Mouse (Mus musculus) stomach, embryonic 14.5 days (tissue): ENCODE measurements around the gene Cemip2. TPM values are rescaled to one million over a fixed set of nuclear protein-coding genes. Genes with fewer than 3 reads are reported as not detected.
"Not testable (repeated sequence)": the region's sequence is repeated elsewhere in the genome, so short reads cannot be mapped to it uniquely, and the experiment has no call there.

ENCODE experiments used
- ATAC-seq: fragments of 200-750 bp; cut with Nextera tagmentation; 2 replicates; pipeline ENCODE4 v1.8.0; 2017; ENCODE audit warnings: low read depth, moderate TSS enrichment; ENCODE audit not compliant: insufficient number of reproducible peaks, insufficient read depth, low FRiP score
- H3K27ac ChIP-seq: fragments of 300-500 bp; sonication (generic); 2 replicates; pipeline ENCODE4 v1.5.1; 2014; ENCODE audit warnings: mild to moderate bottlenecking, low read length, moderate library complexity, mixed read lengths
- H3K27me3 ChIP-seq: fragments of 300-500 bp; sonication (generic); 2 replicates; pipeline ENCODE4 v1.6.1; 2014; ENCODE audit warnings: low read length, control low read depth, mixed read lengths; ENCODE audit not compliant: control insufficient read depth, insufficient read depth
- H3K36me3 ChIP-seq: fragments of 300-500 bp; sonication (generic); 2 replicates; pipeline ENCODE4 v1.6.1; 2014; ENCODE audit warnings: mild to moderate bottlenecking, control low read depth, low read length, moderate library complexity, mixed read lengths; ENCODE audit not compliant: control insufficient read depth, insufficient read depth
- H3K4me1 ChIP-seq: fragments of 300-500 bp; sonication (generic); 2 replicates; pipeline ENCODE4 v1.6.1; 2014; ENCODE audit warnings: low read length, control low read depth, mixed read lengths; ENCODE audit not compliant: control insufficient read depth, insufficient read depth
- H3K4me2 ChIP-seq: fragments of 300-500 bp; sonication (generic); replicated peaks from 2 replicates; pipeline ENCODE4 v1.6.1; 2014; ENCODE audit warnings: low read depth, low read length, control low read depth
- H3K4me3 ChIP-seq: fragments of 300-500 bp; sonication (generic); 2 replicates; pipeline ENCODE4 v1.5.1; 2014; ENCODE audit warnings: low read depth, low read length, control low read depth
- H3K9ac ChIP-seq: fragments of 300-500 bp; sonication (generic); replicated peaks from 2 replicates; pipeline ENCODE4 v1.6.1; 2014; ENCODE audit warnings: low read depth, mild to moderate bottlenecking, control low read depth, low read length, moderate library complexity, mixed read lengths
- H3K9me3 ChIP-seq: fragments of 300-500 bp; sonication (generic); 2 replicates; pipeline ENCODE4 v1.6.1; 2016; ENCODE audit warnings: low read depth, low read length, control low read depth; ENCODE audit not compliant: control insufficient read depth
- whole genome bisulfite sequencing: fragments of 180-500 bp; shearing (Covaris S2); extraction: QIAGEN DNeasy Blood & Tissue Kit; methylation state at CpG from one replicate; pipeline ENCODE4 v1.1.7; 2014; 5-methylcytosine and 5-hydroxymethylcytosine counted together
- polyA plus RNA-seq: library from polyadenylated mRNA; unstranded; fragments of >200 nt; fragmentation: Nextera tagmentation; extraction: Ambion mirVana; gene quantifications from 2 replicates; pipeline ENCODE4 v1.2.1, GENCODE M21; 2014

Cemip2 gene
- polyA plus RNA-seq, 1 experiment from 2014 or later = 18.0 TPM

DNA sequence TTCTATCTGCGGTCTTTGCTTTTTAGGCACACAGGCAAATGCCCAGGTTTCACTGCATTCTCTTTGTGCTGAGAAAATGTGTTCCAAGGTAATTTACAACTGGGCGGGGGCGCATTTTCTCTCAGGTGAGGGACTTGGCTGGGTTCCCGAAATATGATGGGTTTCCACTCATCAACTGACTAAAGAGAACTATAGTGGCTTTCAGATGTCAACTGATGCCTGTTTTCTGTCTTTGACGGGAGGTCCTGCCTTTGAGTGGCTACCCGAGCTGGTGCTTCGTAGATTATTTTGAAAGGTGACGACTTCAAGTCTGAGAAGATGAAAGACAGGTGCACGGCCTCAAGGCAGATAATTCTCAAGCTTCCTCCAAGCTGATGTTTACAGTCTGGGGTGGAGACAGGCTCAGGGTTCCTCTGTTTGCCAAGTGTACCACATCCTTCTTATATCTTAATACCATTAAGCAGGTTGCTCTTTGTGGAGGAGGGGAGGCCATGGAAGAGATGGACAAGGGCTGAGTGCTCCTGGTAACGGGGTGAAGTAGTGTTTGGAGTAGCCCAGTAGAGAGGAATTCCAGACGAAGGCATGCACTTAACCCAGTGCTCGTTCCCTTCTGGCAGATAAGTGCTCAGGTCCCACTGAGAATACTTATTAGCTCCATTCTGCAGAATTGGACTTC is 80.8 kb downstream of the Cemip2 start:
- H3K27ac ChIP-seq = no peak overlapping the region
- no peaks in the 10 kb centered on the region for H3K27me3 ChIP-seq
- 38% methylated on average over 12 of the region's 12 CpGs for WGBS
- peaks cover 3% of the 10 kb centered on the region for H3K36me3 ChIP-seq
- H3K4me3 ChIP-seq = no peak overlapping the region
- no peaks in the 10 kb centered on the region for H3K9me3 ChIP-seq
- H3K4me1 ChIP-seq = no peaks in the 10 kb centered on the region
- ATAC-seq = peak; percentile 23; the same call in 1 of the 2 replicates
- no peak overlapping the region for H3K9ac ChIP-seq
- no peak overlapping the region for H3K4me2 ChIP-seq

DNA sequence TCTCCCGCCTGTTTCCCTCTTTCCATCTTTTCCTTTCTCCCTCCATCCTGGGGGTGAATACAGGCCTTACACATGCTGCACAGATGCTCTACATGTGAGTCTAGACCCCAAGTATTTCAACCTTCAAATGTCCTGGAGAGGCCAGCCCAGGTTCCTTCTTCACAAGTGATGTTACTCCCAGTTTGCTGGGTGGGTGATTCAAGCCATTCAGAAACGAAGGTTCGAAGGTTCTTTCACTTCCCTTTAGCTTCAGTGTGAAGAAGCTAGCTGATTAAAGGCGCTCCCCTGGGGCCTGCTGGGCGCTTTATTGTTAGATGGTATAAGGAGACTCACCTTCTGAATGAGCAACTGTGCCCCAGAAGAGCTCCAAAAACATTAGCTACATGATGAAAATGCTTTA is 82.0 kb downstream of the Cemip2 start:
- no peaks in the 10 kb centered on the region for H3K27me3 ChIP-seq
- no peaks in the 10 kb centered on the region for H3K4me1 ChIP-seq
- H3K36me3 ChIP-seq = peaks cover 3% of the 10 kb centered on the region
- H3K27ac ChIP-seq = no peak overlapping the region
- no peaks in the 10 kb centered on the region for H3K9me3 ChIP-seq
- no peak overlapping the region for H3K4me2 ChIP-seq
- ATAC-seq = no peak
- no peak overlapping the region for H3K9ac ChIP-seq
- H3K4me3 ChIP-seq = no peak overlapping the region
- WGBS = 84% methylated on average over 5 of the region's 5 CpGs

DNA sequence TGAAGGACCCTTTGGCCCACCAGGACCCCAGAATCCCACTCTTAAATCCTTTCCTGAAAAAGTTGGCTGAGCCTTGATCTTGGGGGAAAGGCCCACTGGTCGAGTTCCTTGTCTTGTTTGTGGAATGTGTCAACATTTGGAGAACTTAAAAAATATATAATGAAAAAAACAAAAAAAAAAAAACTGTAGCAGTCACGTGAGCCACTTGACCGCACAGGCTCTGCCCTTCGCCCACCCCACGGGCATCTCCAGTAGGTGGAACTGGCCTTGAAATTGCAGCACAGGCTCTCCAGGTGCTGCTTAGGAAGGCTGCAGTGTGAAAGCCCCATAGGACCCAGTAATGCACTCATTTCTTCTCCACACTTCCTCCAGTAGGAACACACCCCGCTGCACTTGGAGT is 82.8 kb downstream of the Cemip2 start:
- H3K27ac ChIP-seq = no peak overlapping the region
- H3K4me2 ChIP-seq = no peak overlapping the region
- no peak overlapping the region for H3K4me3 ChIP-seq
- H3K4me1 ChIP-seq = no peaks in the 10 kb centered on the region
- H3K9ac ChIP-seq = no peak overlapping the region
- H3K27me3 ChIP-seq = no peaks in the 10 kb centered on the region
- H3K36me3 ChIP-seq = peaks cover 3% of the 10 kb centered on the region
- H3K9me3 ChIP-seq = no peaks in the 10 kb centered on the region
- WGBS = 86% methylated on average over 6 of the region's 6 CpGs
- no peak for ATAC-seq

DNA sequence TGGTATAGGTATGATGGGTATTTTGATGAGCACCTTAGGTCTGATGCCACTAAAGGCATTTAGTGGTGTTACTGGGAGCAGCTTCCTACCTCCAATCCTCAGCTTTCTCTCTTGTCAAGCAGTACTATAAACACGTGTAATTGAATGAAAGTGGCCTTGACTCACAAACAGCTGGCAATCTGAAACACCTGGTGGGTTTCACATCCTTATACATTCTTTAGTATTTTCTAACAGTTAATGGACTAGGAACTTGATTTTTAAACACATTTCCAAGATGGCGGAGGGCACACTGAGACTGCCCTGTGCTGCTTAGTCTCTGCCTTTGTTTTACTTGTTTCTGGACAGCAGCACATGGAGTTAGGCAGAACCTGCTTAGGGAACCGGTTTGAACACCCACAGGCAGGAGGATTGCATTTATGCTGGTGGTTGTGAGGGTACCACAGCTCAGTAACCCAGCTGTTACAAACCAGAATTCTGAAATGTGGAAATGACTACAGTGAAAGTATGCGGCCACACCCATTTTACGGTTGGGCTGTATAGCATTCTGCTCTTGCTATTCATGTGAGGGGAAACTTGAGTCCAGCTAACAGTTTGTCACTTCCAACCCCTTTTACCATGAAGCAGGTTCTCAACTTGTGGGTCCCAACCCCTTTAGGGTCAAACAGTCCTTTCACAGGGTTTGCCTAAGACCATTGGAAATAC is 84.3 kb downstream of the Cemip2 start:
- no peaks in the 10 kb centered on the region for H3K4me1 ChIP-seq
- WGBS = 80% methylated on average over 5 of the region's 5 CpGs

DNA sequence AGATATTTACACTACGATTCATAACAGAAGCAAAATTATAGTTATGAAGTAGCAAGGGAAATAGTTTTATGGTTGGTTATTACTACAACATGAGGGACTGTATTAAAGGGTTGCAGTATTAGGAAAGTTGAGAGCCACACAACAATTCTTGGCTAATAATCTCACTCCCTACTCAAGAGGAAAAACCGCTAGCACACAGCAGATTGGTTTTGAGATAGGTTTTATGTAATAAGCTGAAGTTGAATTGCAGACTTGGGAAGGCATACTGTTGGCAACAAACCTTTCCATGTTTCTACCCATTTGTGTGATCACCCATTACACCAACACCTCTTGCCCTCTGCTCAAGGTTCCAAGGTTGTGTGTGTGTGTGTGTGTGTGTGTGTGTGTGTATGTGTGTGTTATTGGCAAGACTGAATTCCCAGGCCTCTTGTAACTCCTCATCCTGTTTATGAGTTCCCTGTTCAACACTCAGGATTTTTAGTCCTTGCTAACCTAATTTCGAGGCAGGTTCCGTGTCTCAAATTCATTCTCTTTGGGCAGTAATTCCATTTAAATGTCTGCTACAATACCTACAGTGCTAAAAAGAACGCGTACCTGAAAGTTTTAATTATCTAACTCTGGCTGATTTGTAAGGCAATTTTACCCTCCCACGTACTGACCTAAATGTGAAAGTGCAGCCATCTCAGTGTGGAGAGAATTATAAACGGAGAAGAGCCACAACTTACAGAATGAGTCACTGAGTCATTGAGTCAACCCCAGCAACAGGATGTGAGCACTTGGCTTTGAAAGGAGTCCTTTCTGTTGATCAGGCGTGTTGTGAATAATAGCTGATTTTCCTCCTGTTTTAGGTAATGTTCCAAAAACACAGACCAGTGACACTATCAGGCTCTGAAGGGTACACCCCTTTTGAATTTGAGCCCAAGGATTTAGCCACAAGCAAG is 85.1 kb downstream of the Cemip2 start:
- no peak for ATAC-seq
- no peak overlapping the region for H3K27ac ChIP-seq
- H3K36me3 ChIP-seq = no peaks in the 10 kb centered on the region
- H3K4me3 ChIP-seq = no peak overlapping the region
- H3K4me2 ChIP-seq = no peak overlapping the region
- H3K4me1 ChIP-seq = no peaks in the 10 kb centered on the region
- 84% methylated on average over 9 of the region's 9 CpGs for WGBS
- no peaks in the 10 kb centered on the region for H3K9me3 ChIP-seq
- no peaks in the 10 kb centered on the region for H3K27me3 ChIP-seq
- H3K9ac ChIP-seq = no peak overlapping the region

More for the DNA sequence above, 84.3 kb downstream of the Cemip2 start:
- Histone ChIP-seq H3K4me2 (no peak overlapping the region), H3K9ac (no peak overlapping the region), H3K36me3 (no peaks in the 10 kb centered on the region), H3K4me3 (no peak overlapping the region), H3K27ac (no peak overlapping the region), H3K27me3 (no peaks in the 10 kb centered on the region), H3K9me3 (no peaks in the 10 kb centered on the region)
- no peak for ATAC-seq

DNA sequence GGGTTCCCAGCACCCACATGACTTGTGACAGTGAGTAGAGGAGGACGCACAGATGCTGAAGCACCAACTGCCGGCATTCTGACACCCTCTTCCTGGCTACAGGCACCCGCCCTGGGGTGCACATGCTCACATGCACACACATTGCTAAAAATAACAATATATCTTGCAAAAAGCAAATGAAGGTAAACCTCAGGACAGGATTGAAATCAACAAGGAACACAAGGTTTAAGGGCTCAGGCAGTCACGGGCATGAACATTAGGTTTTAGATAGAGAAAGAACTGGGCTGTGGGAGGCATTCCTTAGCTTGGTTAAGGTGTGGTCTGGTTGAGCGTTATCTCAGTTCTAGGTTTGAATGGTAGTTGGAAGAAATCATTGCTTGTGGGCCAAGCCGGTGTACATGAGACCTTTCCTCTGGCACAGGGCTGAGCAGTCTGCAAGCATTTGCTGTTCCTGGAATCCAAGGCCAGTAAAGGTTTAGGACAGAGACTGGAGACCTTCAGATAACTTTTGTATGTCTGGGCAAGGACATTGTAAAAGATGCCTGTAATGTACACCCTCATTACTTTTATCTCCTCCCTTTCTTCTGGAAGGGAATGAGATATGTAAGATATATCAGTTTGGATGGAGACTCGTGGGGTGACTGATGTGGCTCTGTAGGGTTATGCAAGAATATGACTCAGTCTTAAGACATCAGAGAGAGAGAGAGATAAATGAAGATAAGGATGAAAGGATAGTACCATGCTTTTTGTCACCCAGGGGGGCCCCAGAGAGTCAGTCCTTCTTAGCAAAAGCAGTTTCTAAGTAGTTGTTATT is 87.3 kb downstream of the Cemip2 start:
- H3K4me3 ChIP-seq = no peak overlapping the region
- H3K27me3 ChIP-seq = no peaks in the 10 kb centered on the region
- WGBS = 79% methylated on average over 7 of the region's 7 CpGs
- ATAC-seq = no peak
- H3K27ac ChIP-seq = no peak overlapping the region
- H3K4me2 ChIP-seq = no peak overlapping the region
- no peaks in the 10 kb centered on the region for H3K4me1 ChIP-seq
- no peaks in the 10 kb centered on the region for H3K36me3 ChIP-seq
- no peak overlapping the region for H3K9ac ChIP-seq
- no peaks in the 10 kb centered on the region for H3K9me3 ChIP-seq

DNA sequence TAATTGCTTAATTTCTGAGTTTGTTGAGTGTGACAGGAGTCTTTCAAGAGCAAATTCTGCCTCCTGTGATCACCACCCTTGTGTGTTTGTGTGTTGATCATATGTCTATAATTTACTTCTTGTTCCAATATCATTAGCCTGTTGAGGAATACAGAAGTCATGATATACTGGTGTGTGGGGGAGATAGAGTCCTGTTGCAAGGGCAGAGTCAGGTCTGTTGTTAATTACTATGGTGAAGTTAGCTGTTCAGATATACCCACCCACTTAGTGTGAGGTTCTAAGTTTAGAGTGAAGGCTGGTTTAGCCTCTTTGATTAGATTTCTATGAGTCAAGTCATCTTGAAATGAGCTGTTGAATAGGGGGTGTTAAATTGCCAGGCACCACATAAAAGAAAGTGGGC is 88.0 kb downstream of the Cemip2 start:
- Histone ChIP-seq H3K9ac (no peak overlapping the region), H3K27me3 (no peaks in the 10 kb centered on the region), H3K27ac (no peak overlapping the region), H3K36me3 (no peaks in the 10 kb centered on the region), H3K4me1 (no peaks in the 10 kb centered on the region), H3K4me2 (no peak overlapping the region), H3K9me3 (no peaks in the 10 kb centered on the region), H3K4me3 (no peak overlapping the region)
- no peak for ATAC-seq

DNA sequence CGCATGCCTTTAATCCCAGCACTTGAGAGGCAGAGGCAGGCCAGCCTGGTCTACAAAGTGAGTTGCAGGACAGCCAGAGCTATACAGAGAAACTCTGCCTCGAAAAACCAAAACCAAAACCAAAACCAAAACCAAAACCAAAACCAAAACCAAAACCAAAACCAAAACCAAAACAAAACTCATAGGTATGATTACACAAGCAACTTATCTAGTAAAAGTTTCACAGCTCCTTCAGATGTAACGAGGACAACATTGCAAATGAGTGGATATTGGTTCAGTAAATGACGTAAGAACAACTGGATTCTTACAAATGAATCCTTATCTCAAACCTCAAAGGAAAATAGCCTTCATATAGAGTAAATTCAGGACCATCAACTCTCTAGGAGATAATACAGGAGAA is 88.6 kb downstream of the Cemip2 start:
- not testable (repeated sequence) for H3K36me3 ChIP-seq, H3K27me3 ChIP-seq

More for the DNA sequence above, 88.6 kb downstream of the Cemip2 start:
- H3K4me1 ChIP-seq, H3K27ac ChIP-seq, ATAC-seq, H3K9ac ChIP-seq, H3K9me3 ChIP-seq, H3K4me2 ChIP-seq, H3K4me3 ChIP-seq: not testable (repeated sequence)
- WGBS = 91% methylated on average over 4 of the region's 4 CpGs
